Mouse (Mus musculus) lung, embryonic 14.5 days (tissue): ENCODE measurements around the gene Tshz2. TPM values are rescaled to one million over a fixed set of nuclear protein-coding genes. Genes with fewer than 3 reads are reported as not detected.
A peak's percentile ranks its signal among the peaks of the same experiment; 100 is the strongest.

Experiments
- ATAC-seq: fragments of 200-750 bp; cut with Nextera tagmentation; 2 replicates; pipeline ENCODE4 v1.8.0; 2017; ENCODE audit warnings: mild to moderate bottlenecking, moderate TSS enrichment, moderate library complexity; ENCODE audit not compliant: insufficient read depth
- DNase-seq: peaks from one replicate; pipeline ENCODE4 v3.0.0-alpha.2; 2015
- H3K27ac ChIP-seq: fragments of 300-500 bp; sonication (generic); 2 replicates; pipeline ENCODE4 v1.5.1; 2014; ENCODE audit warnings: low read depth, mild to moderate bottlenecking, moderate library complexity
- H3K27me3 ChIP-seq: fragments of 300-500 bp; sonication (generic); 2 replicates; pipeline ENCODE4 v1.6.1; 2014; ENCODE audit warnings: low read length, control low read depth; ENCODE audit not compliant: insufficient read depth
- H3K36me3 ChIP-seq: fragments of 300-500 bp; sonication (generic); 2 replicates; pipeline ENCODE4 v1.6.1; 2014; ENCODE audit warnings: control low read depth; ENCODE audit not compliant: insufficient read depth
- H3K4me1 ChIP-seq: fragments of 300-500 bp; sonication (generic); 2 replicates; pipeline ENCODE4 v1.6.1; 2014; ENCODE audit warnings: antibody characterized with exemption, control low read depth; ENCODE audit not compliant: insufficient read depth
- H3K4me2 ChIP-seq: fragments of 300-500 bp; sonication (generic); 2 replicates; pipeline ENCODE4 v1.6.1; 2014; ENCODE audit warnings: mild to moderate bottlenecking
- H3K4me3 ChIP-seq: fragments of 300-500 bp; sonication (generic); 2 replicates; pipeline ENCODE4 v1.5.1; 2014; ENCODE audit warnings: low read depth, low read length
- H3K9ac ChIP-seq: fragments of 300-500 bp; sonication (generic); 2 replicates; pipeline ENCODE4 v1.6.1; 2014
- H3K9me3 ChIP-seq: fragments of 300-500 bp; sonication (generic); 2 replicates; pipeline ENCODE4 v1.6.1; 2016; ENCODE audit warnings: low read depth, low read length, control low read depth
- CTCF ChIP-seq: IDR thresholded peaks from 2 replicates; pipeline ENCODE4 v1.5.1; 2016; ENCODE audit warnings: antibody characterized with exemption, low read depth
- WGBS: fragments of 180-500 bp; shearing (Covaris S2); extraction: QIAGEN DNeasy Blood & Tissue Kit; methylation state at CpG from one replicate; pipeline ENCODE4 v1.1.7; 2014; 5-methylcytosine and 5-hydroxymethylcytosine counted together
- polyA plus RNA-seq: library from polyadenylated mRNA; unstranded; fragments of >200 nt; fragmentation: Nextera tagmentation; extraction: Ambion mirVana; gene quantifications from 2 replicates; pipeline ENCODE4 v1.2.1, GENCODE M21; 2014

The Tshz2 gene
- polyA plus RNA-seq, 1 experiment from 2014 or later = 8.9 TPM

DNA sequence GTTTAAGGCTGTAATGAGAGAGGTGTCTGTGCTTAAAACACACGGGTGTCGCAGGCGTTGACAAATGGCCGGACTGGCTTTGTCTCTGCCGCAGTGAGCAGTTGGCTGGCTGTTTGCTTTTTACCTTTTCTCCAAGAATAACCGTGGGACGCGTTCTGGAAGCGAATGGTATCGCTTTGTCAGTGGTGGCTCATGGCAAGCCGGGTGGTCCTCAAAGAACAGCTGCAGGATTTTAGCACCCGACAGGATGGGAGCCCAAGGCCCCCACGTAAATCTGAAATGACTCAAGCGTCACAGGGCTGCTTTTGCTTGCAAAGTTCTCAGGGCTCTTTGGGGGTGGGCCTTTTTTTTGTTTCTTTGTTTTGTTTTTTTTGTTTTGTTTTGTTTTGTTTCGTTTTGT lies 193.5 kb downstream of the Tshz2 start:
- H3K4me2 ChIP-seq = peak overlapping the region; percentile 52
- peaks cover 14% of the 10 kb centered on the region for H3K4me1 ChIP-seq
- no peaks in the 10 kb centered on the region for H3K9me3 ChIP-seq
- H3K27ac ChIP-seq = peak overlapping the region; percentile 15; the same call in 1 of the 2 replicates
- H3K9ac ChIP-seq = no peak overlapping the region
- H3K27me3 ChIP-seq = no peaks in the 10 kb centered on the region
- no peaks in the 10 kb centered on the region for H3K36me3 ChIP-seq
- 9% methylated on average over 15 of the region's 15 CpGs for WGBS
- DNase-seq (peak; percentile 81), ATAC-seq (peak; percentile 66)
- 0 out of 2 replicates have a peak, but pooled peaks have one; percentile 14 for TF ChIP-seq CTCF
- peak overlapping the region; percentile 0; the same call in 1 of the 2 replicates for H3K4me3 ChIP-seq

DNA sequence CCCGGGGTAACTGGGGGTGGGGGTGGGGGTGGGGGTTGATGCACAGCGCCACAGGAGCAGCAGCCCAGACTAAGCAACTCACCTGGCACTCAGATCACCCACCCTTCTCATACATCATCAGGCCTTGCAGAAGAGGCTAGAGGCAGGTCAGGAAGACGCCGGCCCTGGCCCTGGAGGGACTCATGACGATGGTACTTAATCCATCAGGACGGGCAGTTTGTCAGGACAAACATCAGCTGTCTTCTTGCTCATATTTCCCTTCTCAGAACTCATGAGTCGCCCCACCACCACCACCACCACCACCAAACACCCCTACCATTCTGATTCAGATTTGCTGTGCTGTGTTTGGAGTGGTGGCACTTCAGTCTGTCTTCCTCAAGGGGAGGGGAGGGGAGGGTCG lies 194.0 kb downstream of the Tshz2 start:
- DNase-seq (peak; percentile 55), ATAC-seq (peak; percentile 64)
- peak overlapping the region; percentile 52 for H3K4me2 ChIP-seq
- no peaks in the 10 kb centered on the region for H3K36me3 ChIP-seq
- TF ChIP-seq CTCF = no peak
- H3K9me3 ChIP-seq = no peaks in the 10 kb centered on the region
- 13% methylated on average over 8 of the region's 8 CpGs for WGBS
- no peak overlapping the region for H3K4me3 ChIP-seq
- peak overlapping the region; percentile 48 for H3K27ac ChIP-seq
- peaks cover 14% of the 10 kb centered on the region for H3K4me1 ChIP-seq
- H3K9ac ChIP-seq = no peak overlapping the region
- H3K27me3 ChIP-seq = no peaks in the 10 kb centered on the region

DNA sequence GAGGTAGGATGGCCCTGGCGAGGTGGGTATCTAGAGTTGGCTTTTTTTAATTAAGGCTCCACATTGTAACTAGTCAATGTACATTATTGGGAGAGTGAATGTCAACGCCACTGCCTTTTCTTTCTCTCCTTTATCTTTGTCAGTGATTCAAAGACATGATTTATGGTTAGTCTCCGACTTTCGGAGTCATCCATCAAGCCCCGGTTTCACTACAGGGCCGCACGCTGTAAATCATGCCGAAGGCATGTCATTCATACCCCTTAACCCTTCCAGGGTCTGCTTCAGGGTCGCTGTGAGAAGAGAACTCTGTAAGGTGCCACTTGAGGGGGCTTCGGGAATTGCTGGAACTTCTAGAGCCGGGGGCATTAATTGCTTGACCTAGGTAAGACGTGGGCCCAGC lies 199.4 kb downstream of the Tshz2 start:
- H3K4me2 ChIP-seq = no peak overlapping the region
- ATAC-seq = no peak
- no peaks in the 10 kb centered on the region for H3K36me3 ChIP-seq
- H3K9ac ChIP-seq = no peak overlapping the region
- TF ChIP-seq CTCF = no peak
- H3K27me3 ChIP-seq = no peaks in the 10 kb centered on the region
- 42% methylated on average over 12 of the region's 12 CpGs for WGBS
- H3K4me1 ChIP-seq = peaks cover 17% of the 10 kb centered on the region
- no peak for DNase-seq
- no peak overlapping the region for H3K27ac ChIP-seq
- no peak overlapping the region for H3K4me3 ChIP-seq
- no peaks in the 10 kb centered on the region for H3K9me3 ChIP-seq

DNA sequence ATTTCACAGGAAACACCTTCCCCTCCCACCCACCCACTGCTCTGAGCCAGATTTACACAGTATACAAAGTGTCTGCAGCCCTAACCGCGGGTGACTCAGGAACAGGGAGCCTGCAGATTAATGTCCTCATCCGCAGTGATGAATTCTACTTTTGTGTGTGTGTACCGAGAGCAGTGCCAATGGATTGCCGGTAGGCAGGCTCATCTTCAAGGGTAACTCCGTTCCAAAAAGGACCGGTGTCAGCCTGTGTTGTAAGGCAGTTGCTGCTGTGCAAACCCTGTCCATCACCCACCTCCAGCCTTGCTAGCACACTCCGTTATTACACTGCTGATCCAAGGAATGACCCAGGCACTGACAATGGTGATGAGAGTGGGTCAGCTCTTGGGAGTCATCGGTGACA lies 200.8 kb downstream of the Tshz2 start:
- ATAC-seq = no peak
- 0 out of 2 replicates have a peak overlapping the region, but pooled peaks have one; percentile 46 for H3K27ac ChIP-seq
- H3K4me2 ChIP-seq = peak overlapping the region; percentile 50

DNA sequence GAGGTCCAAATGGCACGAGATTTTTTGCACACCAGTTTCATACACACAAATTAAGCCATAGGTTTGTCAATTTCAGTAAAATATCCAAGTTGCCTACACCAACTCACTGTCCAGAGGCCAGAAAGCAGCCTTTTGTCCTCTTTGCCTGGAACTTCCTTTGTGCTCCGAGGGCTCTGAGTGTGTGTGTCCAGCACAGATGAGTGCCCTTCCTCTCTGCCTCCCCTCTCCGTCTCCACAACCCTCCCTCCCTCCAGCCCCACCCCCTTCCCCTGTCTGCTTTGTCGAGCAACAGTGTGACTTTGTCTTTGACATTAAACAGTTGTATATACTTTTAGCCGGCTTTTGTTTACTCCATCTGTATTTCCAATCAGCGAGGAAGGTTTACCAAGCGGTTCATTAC lies 201.8 kb downstream of the Tshz2 start:
- peak; percentile 74 for DNase-seq
- peak overlapping the region; percentile 50 for H3K4me2 ChIP-seq

More for the DNA sequence above, 200.8 kb downstream of the Tshz2 start:
- WGBS = 28% methylated on average over 9 of the region's 9 CpGs
- Histone ChIP-seq H3K9ac (no peak overlapping the region), H3K9me3 (no peaks in the 10 kb centered on the region), H3K4me1 (peaks cover 15% of the 10 kb centered on the region), H3K4me3 (no peak overlapping the region), H3K27me3 (no peaks in the 10 kb centered on the region), H3K36me3 (no peaks in the 10 kb centered on the region)
- DNase-seq = peak; percentile 27
- TF ChIP-seq CTCF = no peak

DNA sequence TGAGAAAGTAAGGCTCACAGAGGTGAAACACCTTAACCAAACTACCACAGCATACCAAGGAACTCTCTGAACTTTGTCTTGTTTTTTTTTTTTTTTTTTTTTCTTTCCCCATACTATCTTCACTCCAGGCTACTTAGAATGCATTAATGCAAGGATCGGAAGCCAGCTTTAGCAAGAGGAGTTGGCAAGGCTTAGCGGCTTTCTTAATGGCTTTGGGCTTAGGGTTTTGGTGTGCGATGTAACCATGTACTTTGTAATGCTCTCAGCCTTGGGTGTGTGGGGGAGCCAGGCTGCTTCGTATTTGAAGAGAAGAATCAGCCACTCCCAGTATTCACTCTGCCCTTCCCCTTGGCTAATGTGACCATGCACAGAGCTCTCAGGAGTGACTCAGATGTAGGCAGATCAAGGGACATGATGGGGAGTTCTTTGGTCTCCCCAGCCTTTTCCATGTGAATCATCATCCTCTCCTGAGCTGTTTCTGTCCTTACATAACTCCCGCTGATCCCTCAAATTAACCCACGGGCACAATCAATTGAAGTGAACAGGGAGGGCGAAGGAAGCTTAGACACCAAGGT lies 204.3 kb downstream of the Tshz2 start:
- 81% methylated on average over 7 of the region's 7 CpGs for WGBS
- Histone ChIP-seq H3K27me3 (no peaks in the 10 kb centered on the region), H3K9me3 (no peaks in the 10 kb centered on the region), H3K36me3 (no peaks in the 10 kb centered on the region), H3K4me3 (no peak overlapping the region), H3K27ac (no peak overlapping the region), H3K9ac (no peak overlapping the region), H3K4me1 (peaks cover 15% of the 10 kb centered on the region), H3K4me2 (no peak overlapping the region)
- ATAC-seq = no peak
- TF ChIP-seq CTCF = no peak
- DNase-seq = no peak

More for the DNA sequence above, 201.8 kb downstream of the Tshz2 start:
- Histone ChIP-seq H3K27me3 (no peaks in the 10 kb centered on the region), H3K4me1 (peaks cover 15% of the 10 kb centered on the region), H3K9ac (no peak overlapping the region), H3K36me3 (no peaks in the 10 kb centered on the region), H3K27ac (peak overlapping the region; percentile 46; the same call in 1 of the 2 replicates), H3K4me3 (peak overlapping the region; percentile 6; the same call in 1 of the 2 replicates), H3K9me3 (no peaks in the 10 kb centered on the region)
- 9% methylated on average over 7 of the region's 7 CpGs for WGBS
- TF ChIP-seq CTCF = no peak
- peak; percentile 86 for ATAC-seq

DNA sequence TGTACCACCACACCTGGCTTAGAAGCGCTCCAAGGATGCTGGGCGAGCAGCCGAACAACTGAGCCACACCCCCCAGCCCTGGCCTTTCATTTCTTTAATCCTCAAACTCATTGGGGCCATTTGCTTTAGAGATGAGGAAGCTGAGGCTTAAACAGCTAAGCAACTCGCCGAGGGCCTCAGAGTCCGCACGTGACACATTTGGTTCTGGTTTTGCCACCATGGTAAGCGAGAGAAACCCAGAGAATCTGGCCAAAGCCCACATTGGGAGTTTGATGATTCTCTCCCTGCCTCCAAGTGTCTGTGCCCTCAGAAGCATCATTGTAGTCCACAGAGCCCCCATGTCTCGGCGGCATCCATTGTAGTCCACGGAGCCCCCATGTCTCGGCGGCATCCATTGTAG lies 205.7 kb downstream of the Tshz2 start:
- H3K4me1 ChIP-seq = peaks cover 11% of the 10 kb centered on the region
- no peak overlapping the region for H3K27ac ChIP-seq
- ATAC-seq (no peak), DNase-seq (no peak)
- TF ChIP-seq CTCF = no peak
- no peak overlapping the region for H3K4me3 ChIP-seq
- H3K9ac ChIP-seq = no peak overlapping the region
- H3K9me3 ChIP-seq = no peaks in the 10 kb centered on the region
- no peaks in the 10 kb centered on the region for H3K27me3 ChIP-seq
- no peak overlapping the region for H3K4me2 ChIP-seq
- no peaks in the 10 kb centered on the region for H3K36me3 ChIP-seq
- 93% methylated on average over 13 of the region's 13 CpGs for WGBS
